22 mouse cellular contexts compared by ENCODE assay signal in the genomic region with DNA sequence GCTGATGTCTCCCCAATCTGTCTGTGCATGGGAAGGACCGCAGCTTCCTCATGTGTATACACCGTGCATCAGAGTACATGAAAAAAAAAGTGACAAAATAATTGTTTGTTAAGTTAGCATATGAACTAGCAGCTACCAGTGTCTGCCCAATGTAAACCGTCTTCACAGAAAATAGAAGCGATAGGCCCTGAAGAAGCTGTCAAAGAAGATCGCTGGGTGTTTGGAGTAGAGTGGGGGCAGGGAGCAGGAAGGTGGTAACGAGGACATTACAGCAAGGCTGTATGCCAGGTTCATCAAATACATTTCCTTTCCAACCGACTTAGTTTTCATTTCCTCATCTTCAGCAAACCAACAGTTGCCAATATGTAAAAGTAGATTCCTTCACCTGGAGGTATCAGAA. TPM values are rescaled to one million over a fixed set of nuclear protein-coding genes. Genes with fewer than 3 reads are reported as not detected.
DNase-seq lines count a peak whose midpoint lies in the region; ATAC-seq and TF ChIP-seq lines count a peak whose summit lies in the region.
"Had no signal": no experiment of that assay in that cellular context is flagged by ENCODE, and none has a peak within 500 bp of the region (broad histone marks: within the 10 kb centered on the region; RNA-seq: fewer than 3 reads in every experiment).

No protein-coding gene starts in this region.

- intact Hi-C loops in gastrocnemius, adult 2 months (cut with DNase I) = no loop called here

- no peak overlapping the region for H3K27ac ChIP-seq in gastrocnemius, adult 2 months
- H3K27ac ChIP-seq: forebrain, embryonic 10.5 days; hindbrain, embryonic 14.5 days; limb, embryonic 10.5 days; liver, embryonic 13.5 days; midbrain, embryonic 10.5 days had no signal

- H3K4me3 ChIP-seq in gastrocnemius, adult 2 months = no peak overlapping the region
- H3K4me3 ChIP-seq: forebrain, embryonic 10.5 days; limb, embryonic 10.5 days; liver, embryonic 13.5 days; midbrain, embryonic 10.5 days had no signal

- TF ChIP-seq CTCF in gastrocnemius, adult 2 months (IDR thresholded peaks at IDR 0.05) = no peak

- DNase-seq in 416B (ENCODE audit: low read depth) = peak; percentile 45
- DNase-seq in CD4-positive helper T cell, adult 2 months (ENCODE audit: low read depth, low spot score) = peak; percentile 69
- DNase-seq in thymus, postnatal 0 days (ENCODE audit: low spot score) = peak; percentile 65
- no peak for DNase-seq in gastrocnemius, adult 2 months
- DNase-seq in ovary, postnatal 14 days (ENCODE audit: low spot score) = no peak
- no peak for DNase-seq in adrenal gland, adult 8-10 months
- DNase-seq: cerebellum, adult 11-12 months; cerebellum, postnatal 36 days; heart, adult 18-20 months; kidney, adult 2 months; kidney, postnatal 36 days; liver, embryonic 13.5 days had no signal

- peak; percentile 35 for ATAC-seq in inflammation-experienced regulatory T-cells, adult 6 months
- ATAC-seq: lung, postnatal 0 days; Patski had no signal

RNA-seq across cellular contexts. Expression of gene Sell, which starts 9.3 kb away (rescaled TPM):
- 100 to 1,000 TPM in 2 of 3 experiments, 10 to 100 TPM in 1; 60.7 to 367 (median 330) TPM for polyA plus RNA-seq in inflammation-experienced regulatory T-cells, adult 6 months (2017; shearing (Covaris generic))
- polyA plus RNA-seq in thymus, postnatal 0 days (2015; fragmentation: Nextera tagmentation; extraction: Ambion mirVana) = 103 and 124 TPM in 2 replicates
- total RNA-seq in gastrocnemius, adult 2 months (2021) = under 1 TPM in 1 of 2 experiments, not detected in 1; 0.15 TPM
- total RNA-seq in adrenal gland, adult 8-10 months (2022) = 1 to 10 TPM in 2 of 4 experiments, under 1 TPM in 2; 0.66 to 1.4 (median 0.96) TPM
- total RNA-seq: layer of hippocampus, postnatal 25 days had no signal
- polyA plus RNA-seq: forebrain, embryonic 10.5 days; hindbrain, embryonic 14.5 days; limb, embryonic 10.5 days; midbrain, embryonic 10.5 days; Patski had no signal

RNA-seq across cellular contexts. Expression of gene Sele, which starts 23.1 kb away (rescaled TPM):
- polyA plus RNA-seq in inflammation-experienced regulatory T-cells, adult 6 months (2017; shearing (Covaris generic)) = under 1 TPM in 1 of 3 experiments, not detected in 2; 0.19 TPM
- polyA plus RNA-seq in thymus, postnatal 0 days (2015; fragmentation: Nextera tagmentation; extraction: Ambion mirVana) = 0.23 and 0.48 TPM in 2 replicates
- not detected for total RNA-seq in gastrocnemius, adult 2 months (2021)
- 10 to 100 TPM in 2 of 4 experiments, 1 to 10 TPM in 2; 4.1 to 13.1 (median 8.5) TPM for total RNA-seq in adrenal gland, adult 8-10 months (2022)
- total RNA-seq: layer of hippocampus, postnatal 25 days had no signal
- polyA plus RNA-seq: forebrain, embryonic 10.5 days; hindbrain, embryonic 14.5 days; limb, embryonic 10.5 days; liver, embryonic 13.5 days; lung, postnatal 0 days; midbrain, embryonic 10.5 days; Patski; stomach, embryonic 14.5 days had no signal

RNA-seq across cellular contexts. Expression of gene Selp, which starts 44.0 kb away (rescaled TPM):
- 1 to 10 TPM in 2 of 3 experiments, not detected in 1; 1.1 to 3.0 TPM for polyA plus RNA-seq in inflammation-experienced regulatory T-cells, adult 6 months (2017; shearing (Covaris generic))
- 0.96 and 1.1 TPM in 2 replicates for polyA plus RNA-seq in thymus, postnatal 0 days (2015; fragmentation: Nextera tagmentation; extraction: Ambion mirVana)
- under 1 TPM; 0.42 to 0.54 TPM for total RNA-seq in gastrocnemius, adult 2 months (2021)
- total RNA-seq in adrenal gland, adult 8-10 months (2022) = 1 to 10 TPM in 3 of 4 experiments, under 1 TPM in 1; 0.77 to 2.1 (median 1.3) TPM
- total RNA-seq: layer of hippocampus, postnatal 25 days had no signal
- polyA plus RNA-seq: brain, embryonic 14.5 days; forebrain, embryonic 10.5 days; hindbrain, embryonic 14.5 days; midbrain, embryonic 10.5 days; stomach, embryonic 14.5 days had no signal

Comparison
In these comparisons a context has a peak if more than half of its experiments do, and no peak if none do; other contexts are left out.
1. DNase-seq: peak in 416B (single experiment), CD4-positive helper T cell, adult 2 months (single experiment) and thymus, postnatal 0 days (single experiment); none in gastrocnemius, adult 2 months (single experiment), ovary, postnatal 14 days (single experiment) and adrenal gland, adult 8-10 months (single experiment).
2. RNA of gene Sele, which starts 23.1 kb away (total RNA-seq): 4.1 to 13.1 TPM in adrenal gland, adult 8-10 months; not detected in gastrocnemius, adult 2 months; every median in the first group is over 4 times any median in the second.